Mouse (Mus musculus): ENCODE results near the gene Hist1h2af. TPM values are rescaled to one million over a fixed set of nuclear protein-coding genes. Genes with fewer than 3 reads are reported as not detected.
"Not testable (repeated sequence)": the region's sequence is repeated elsewhere in the genome, so short reads cannot be mapped to it uniquely, and the experiment has no call there.

Hist1h2af gene
- polyA plus RNA-seq, 1 experiment: 2.4 TPM

GRCm38 (mm10) chr13:23575271-23575851 lies 41.7 kb downstream of the Hist1h2af start, which contains the start of gene Hist1h3d:
Hist1h3d (plus strand) TSS chr13:23575763.
- 2% methylated on average over 18 of the region's 18 CpGs for WGBS
- Histone ChIP-seq H3K27ac (ENCODE audit: insufficient read depth, low read length) (no peak within 1 kb of the TSS), H3K4me3 (replicated peaks; ENCODE audit: insufficient read depth, low read depth, low read length) (peak within 1 kb of the TSS; percentile 44), H3K4me1 (ENCODE audit: control insufficient read depth, insufficient read depth, low read length) (no peaks in the 10 kb centered on the region), H3K27me3 (ENCODE audit: control insufficient read depth, insufficient read depth, low read length) (no peaks in the 10 kb centered on the region)
- DNase-seq: peak; percentile 42 to 53
- TF ChIP-seq POLR2A (IDR thresholded peaks at IDR 0.05; ENCODE audit: borderline replicate concordance, insufficient read depth, low read length): no peak

- H3K4me1 ChIP-seq (ENCODE audit: control insufficient read depth, insufficient read depth, low read length); H3K27me3 ChIP-seq (ENCODE audit: control insufficient read depth, insufficient read depth, low read length); H3K27ac ChIP-seq (ENCODE audit: insufficient read depth, low read length): not testable (repeated sequence)
- peak in 1 of 2 experiments; percentile 32 for DNase-seq
- peak overlapping the region; percentile 44 for H3K4me3 ChIP-seq (replicated peaks; ENCODE audit: insufficient read depth, low read depth, low read length)
- 14% methylated on average over 13 of the region's 40 CpGs for WGBS
Measured at GRCm38 (mm10) chr13:23575864-23576313, 42.2 kb downstream of the Hist1h2af start.

DNA sequence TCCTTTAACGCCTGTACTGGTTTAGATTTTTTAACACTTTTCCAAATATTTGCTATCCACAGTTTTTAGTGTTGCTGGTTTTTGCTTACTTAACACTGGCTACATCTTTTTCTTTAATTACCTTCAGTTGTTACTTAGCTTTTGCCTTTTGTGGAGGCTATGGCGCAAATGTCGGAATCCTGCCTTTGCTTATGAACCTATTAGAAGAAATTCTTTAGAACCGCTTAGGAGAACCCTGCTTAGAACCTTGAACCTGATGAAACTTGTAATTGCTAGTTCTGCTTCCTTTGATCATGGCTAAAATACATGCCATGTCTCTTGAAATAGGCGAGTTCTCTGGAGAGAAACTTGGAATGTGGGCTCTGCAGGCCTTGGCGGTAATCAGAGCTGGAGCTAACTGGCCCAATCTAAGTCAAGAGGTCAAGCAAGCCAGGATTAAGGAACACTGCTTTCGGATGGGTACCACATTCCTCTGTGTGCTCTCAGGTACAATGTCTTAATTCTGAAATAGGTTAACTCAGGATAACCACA lies 42.7 kb downstream of the Hist1h2af start:
- WGBS: 77% methylated on average over 7 of the region's 7 CpGs
- Histone ChIP-seq H3K4me3 (replicated peaks; ENCODE audit: insufficient read depth, low read depth, low read length) (no peak overlapping the region), H3K4me1 (ENCODE audit: control insufficient read depth, insufficient read depth, low read length) (no peaks in the 10 kb centered on the region), H3K27me3 (ENCODE audit: control insufficient read depth, insufficient read depth, low read length) (no peaks in the 10 kb centered on the region), H3K27ac (ENCODE audit: insufficient read depth, low read length) (no peak overlapping the region)
- DNase-seq: no peak
- no peak for TF ChIP-seq POLR2A (IDR thresholded peaks at IDR 0.05; ENCODE audit: borderline replicate concordance, insufficient read depth, low read length)
- TF ChIP-seq CTCF (IDR thresholded peaks at IDR 0.05; ENCODE audit: borderline replicate concordance, insufficient read depth, low read depth, low read length): no peak

GRCm38 (mm10) chr13:23576906-23577639 lies 43.4 kb downstream of the Hist1h2af start:
- no peak overlapping the region for H3K27ac ChIP-seq (ENCODE audit: insufficient read depth, low read length)
- no peak overlapping the region for H3K4me3 ChIP-seq (replicated peaks; ENCODE audit: insufficient read depth, low read depth, low read length)
- H3K4me1 ChIP-seq (ENCODE audit: control insufficient read depth, insufficient read depth, low read length): no peaks in the 10 kb centered on the region
- no peak for TF ChIP-seq POLR2A (IDR thresholded peaks at IDR 0.05; ENCODE audit: borderline replicate concordance, insufficient read depth, low read length)
- no peak for TF ChIP-seq CTCF (IDR thresholded peaks at IDR 0.05; ENCODE audit: borderline replicate concordance, insufficient read depth, low read depth, low read length)
- no peaks in the 10 kb centered on the region for H3K27me3 ChIP-seq (ENCODE audit: control insufficient read depth, insufficient read depth, low read length)
- 76% methylated on average over 6 of the region's 6 CpGs for WGBS
- no peak for DNase-seq

DNA sequence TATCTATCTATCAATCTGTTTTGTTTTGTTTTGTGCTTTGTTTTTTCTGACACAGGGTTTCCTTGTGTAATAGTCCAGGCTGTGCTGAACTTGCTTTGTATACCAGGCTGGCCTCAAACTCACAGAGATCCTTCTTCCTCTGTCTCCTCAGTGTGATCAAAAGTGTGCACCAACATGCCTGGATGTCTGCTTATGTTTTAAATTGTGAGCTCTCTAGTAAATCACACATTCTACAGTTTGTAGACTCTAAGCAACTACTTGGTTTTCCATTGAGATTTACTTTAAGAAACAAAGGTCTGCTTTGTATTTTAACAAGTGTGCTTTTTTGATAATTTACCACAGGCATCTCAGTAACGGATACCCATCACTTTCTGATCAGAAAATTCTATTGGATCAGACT lies 44.1 kb downstream of the Hist1h2af start:
- Histone ChIP-seq H3K27ac (ENCODE audit: insufficient read depth, low read length) (no peak overlapping the region), H3K4me1 (ENCODE audit: control insufficient read depth, insufficient read depth, low read length) (no peaks in the 10 kb centered on the region), H3K4me3 (replicated peaks; ENCODE audit: insufficient read depth, low read depth, low read length) (no peak overlapping the region), H3K27me3 (ENCODE audit: control insufficient read depth, insufficient read depth, low read length) (no peaks in the 10 kb centered on the region)
- WGBS: 92% methylated on average over 1 of the region's 1 CpGs
- TF ChIP-seq POLR2A (IDR thresholded peaks at IDR 0.05; ENCODE audit: borderline replicate concordance, insufficient read depth, low read length) (no peak), CTCF (IDR thresholded peaks at IDR 0.05; ENCODE audit: borderline replicate concordance, insufficient read depth, low read depth, low read length) (no peak)
- no peak for DNase-seq

DNA sequence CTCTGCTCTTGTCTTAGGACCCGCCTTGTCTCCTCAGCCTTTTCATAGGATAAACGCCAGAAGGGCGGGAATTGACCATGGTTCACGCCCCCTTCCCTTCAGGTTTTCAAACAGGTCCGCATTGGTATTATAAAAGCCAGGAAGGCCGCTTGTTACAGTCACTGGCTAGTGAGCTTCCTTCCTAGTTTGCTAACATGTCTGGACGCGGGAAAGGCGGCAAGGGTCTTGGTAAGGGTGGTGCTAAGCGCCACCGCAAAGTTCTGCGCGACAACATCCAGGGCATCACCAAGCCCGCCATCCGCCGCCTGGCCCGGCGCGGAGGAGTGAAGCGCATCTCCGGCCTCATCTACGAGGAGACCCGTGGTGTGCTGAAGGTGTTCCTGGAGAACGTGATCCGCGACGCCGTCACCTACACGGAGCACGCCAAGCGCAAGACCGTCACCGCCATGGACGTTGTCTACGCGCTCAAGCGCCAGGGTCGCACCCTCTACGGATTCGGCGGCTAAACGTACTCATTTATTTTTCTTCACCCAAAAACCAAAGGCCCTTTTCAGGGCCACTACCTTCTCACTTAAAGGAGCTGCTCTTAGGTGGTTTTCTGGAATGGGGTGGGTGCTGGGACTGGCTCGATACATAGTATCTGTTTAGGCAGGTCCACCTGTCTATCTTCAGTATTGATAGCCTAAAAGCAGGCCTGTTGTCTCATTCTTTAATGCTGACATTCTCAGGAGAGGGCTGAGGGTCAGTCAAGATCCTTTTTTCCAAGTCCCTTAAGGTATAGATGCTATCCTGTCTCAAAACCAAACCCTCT lies 47.9 kb downstream of the Hist1h2af start, which contains the start of gene Hist1h4d:
TSS of gene Hist1h4d (plus strand) at position 191 of the 811 bp plus-strand sequence.
- 2% methylated on average over 43 of the region's 43 CpGs for WGBS
- Histone ChIP-seq H3K27ac (ENCODE audit: insufficient read depth, low read length) (no peak within 1 kb of the TSS), H3K4me1 (ENCODE audit: control insufficient read depth, insufficient read depth, low read length) (no peaks in the 10 kb centered on the region), H3K27me3 (ENCODE audit: control insufficient read depth, insufficient read depth, low read length) (no peaks in the 10 kb centered on the region), H3K4me3 (replicated peaks; ENCODE audit: insufficient read depth, low read depth, low read length) (peak within 1 kb of the TSS; percentile 56)
- DNase-seq: peak; percentile 95 to 98
- TF ChIP-seq CTCF (IDR thresholded peaks at IDR 0.05; ENCODE audit: borderline replicate concordance, insufficient read depth, low read depth, low read length) (no peak), POLR2A (IDR thresholded peaks at IDR 0.05; ENCODE audit: borderline replicate concordance, insufficient read depth, low read length) (peak; percentile 99)

GRCm38 (mm10) chr13:23582219-23583056 lies 48.7 kb downstream of the Hist1h2af start:
- Histone ChIP-seq H3K4me1 (ENCODE audit: control insufficient read depth, insufficient read depth, low read length) (no peaks in the 10 kb centered on the region), H3K4me3 (replicated peaks; ENCODE audit: insufficient read depth, low read depth, low read length) (no peak overlapping the region), H3K27ac (ENCODE audit: insufficient read depth, low read length) (no peak overlapping the region), H3K27me3 (ENCODE audit: control insufficient read depth, insufficient read depth, low read length) (no peaks in the 10 kb centered on the region)
- no peak for DNase-seq
- 25% methylated on average over 6 of the region's 6 CpGs for WGBS
- no peak for TF ChIP-seq POLR2A (IDR thresholded peaks at IDR 0.05; ENCODE audit: borderline replicate concordance, insufficient read depth, low read length)
- no peak for TF ChIP-seq CTCF (IDR thresholded peaks at IDR 0.05; ENCODE audit: borderline replicate concordance, insufficient read depth, low read depth, low read length)

All from cerebellum, adult 2 months (tissue).